Mouse (Mus musculus) forebrain, embryonic 11.5 days (tissue): ENCODE measurements around the gene Abcc4. TPM values are rescaled to one million over a fixed set of nuclear protein-coding genes. Genes with fewer than 3 reads are reported as not detected.
"Not testable (repeated sequence)": the region's sequence is repeated elsewhere in the genome, so short reads cannot be mapped to it uniquely, and the experiment has no call there.

Source experiments
- ATAC-seq: fragments of 200-750 bp; cut with Nextera tagmentation; replicated peaks from 2 replicates; pipeline ENCODE4 v1.8.0; 2017; ENCODE audit warnings: moderate TSS enrichment; ENCODE audit not compliant: low FRiP score
- DNase-seq: peaks from one replicate; pipeline ENCODE4 v3.0.0-alpha.2; 2017; ENCODE audit warnings: low spot score
- H3K27ac ChIP-seq: fragments of 300-500 bp; sonication (generic); 2 replicates; pipeline ENCODE4 v1.5.1; 2014; ENCODE audit warnings: low read depth, low read length
- H3K27me3 ChIP-seq: fragments of 300-500 bp; sonication (generic); 2 replicates; pipeline ENCODE4 v1.6.1; 2014; ENCODE audit warnings: mild to moderate bottlenecking, low read length, mixed read lengths; ENCODE audit not compliant: control insufficient read depth, insufficient read depth
- H3K36me3 ChIP-seq: fragments of 300-500 bp; sonication (generic); 2 replicates; pipeline ENCODE4 v1.6.1; 2014; ENCODE audit warnings: mild to moderate bottlenecking, low read length, moderate library complexity, mixed read lengths; ENCODE audit not compliant: control insufficient read depth, insufficient read depth
- H3K4me1 ChIP-seq: fragments of 300-500 bp; sonication (generic); replicated peaks from 2 replicates; pipeline ENCODE4 v1.6.1; 2014; ENCODE audit warnings: low read length, mixed read lengths; ENCODE audit not compliant: control insufficient read depth, insufficient read depth
- H3K4me2 ChIP-seq: fragments of 300-500 bp; sonication (generic); 2 replicates; pipeline ENCODE4 v1.6.1; 2014; ENCODE audit warnings: low read depth, mild to moderate bottlenecking, low read length, moderate library complexity, mixed read lengths; ENCODE audit not compliant: severe bottlenecking
- H3K4me3 ChIP-seq: fragments of 300-500 bp; sonication (generic); 2 replicates; pipeline ENCODE4 v1.5.1; 2014; ENCODE audit warnings: low read depth, low read length
- H3K9ac ChIP-seq: fragments of 300-500 bp; sonication (generic); 2 replicates; pipeline ENCODE4 v1.6.1; 2014; ENCODE audit warnings: low read length
- H3K9me3 ChIP-seq: fragments of 300-500 bp; sonication (generic); 2 replicates; pipeline ENCODE4 v1.6.1; 2016; ENCODE audit warnings: low read length, mixed read lengths; ENCODE audit not compliant: control insufficient read depth
- WGBS: fragments of 180-500 bp; shearing (Covaris S2); extraction: QIAGEN DNeasy Blood & Tissue Kit; methylation state at CpG from one replicate; pipeline ENCODE4 v1.1.7; 2014; 5-methylcytosine and 5-hydroxymethylcytosine counted together
- polyA plus RNA-seq: library from polyadenylated mRNA; unstranded; fragments of >200 nt; fragmentation: Nextera tagmentation; extraction: Ambion mirVana; gene quantifications from 2 replicates; pipeline ENCODE4 v1.2.1, GENCODE M21; 2014

The Abcc4 gene
- polyA plus RNA-seq, 1 experiment from 2014 or later = 4.0 TPM

- ATAC-seq (no peak), DNase-seq (no peak)
- H3K27me3 ChIP-seq = no peaks in the 10 kb centered on the region
- H3K9ac ChIP-seq = no peak overlapping the region
- no peak overlapping the region for H3K27ac ChIP-seq
- WGBS = 90% methylated on average over 20 of the region's 20 CpGs
- 0 out of 2 replicates have a peak, but pooled peaks cover 2% of the 10 kb centered on the region for H3K4me1 ChIP-seq
- no peak overlapping the region for H3K4me3 ChIP-seq
- H3K4me2 ChIP-seq = no peak overlapping the region
- no peaks in the 10 kb centered on the region for H3K9me3 ChIP-seq
- no peaks in the 10 kb centered on the region for H3K36me3 ChIP-seq
Measured at GRCm38 (mm10) chr14:118651704-118652439, 54.1 kb downstream of the Abcc4 start.

GRCm38 (mm10) chr14:118649895-118650256 is 56.1 kb downstream of the Abcc4 start:
- Histone ChIP-seq H3K36me3 (no peaks in the 10 kb centered on the region), H3K9ac (no peak overlapping the region), H3K4me3 (no peak overlapping the region), H3K4me2 (no peak overlapping the region), H3K27ac (no peak overlapping the region), H3K27me3 (no peaks in the 10 kb centered on the region), H3K9me3 (no peaks in the 10 kb centered on the region), H3K4me1 (no peaks in the 10 kb centered on the region)
- ATAC-seq = no peak
- DNase-seq = no peak
- WGBS = 92% methylated on average over 2 of the region's 2 CpGs

GRCm38 (mm10) chr14:118649199-118649894 is 56.7 kb downstream of the Abcc4 start:
- no peak for DNase-seq
- Histone ChIP-seq H3K4me2 (no peak overlapping the region), H3K9me3 (no peaks in the 10 kb centered on the region), H3K4me3 (no peak overlapping the region), H3K27me3 (no peaks in the 10 kb centered on the region), H3K27ac (no peak overlapping the region), H3K36me3 (no peaks in the 10 kb centered on the region), H3K9ac (no peak overlapping the region), H3K4me1 (no peaks in the 10 kb centered on the region)
- WGBS = 87% methylated on average over 6 of the region's 7 CpGs
- ATAC-seq = no peak

GRCm38 (mm10) chr14:118642940-118643591 is 63.0 kb downstream of the Abcc4 start:
- not testable (repeated sequence) for H3K27me3 ChIP-seq, ATAC-seq, H3K27ac ChIP-seq, DNase-seq, H3K4me2 ChIP-seq, H3K4me3 ChIP-seq, H3K9ac ChIP-seq, H3K36me3 ChIP-seq, H3K9me3 ChIP-seq, H3K4me1 ChIP-seq
- WGBS = 83% methylated on average over 11 of the region's 13 CpGs

GRCm38 (mm10) chr14:118642140-118642539 is 63.9 kb downstream of the Abcc4 start:
- Histone ChIP-seq H3K4me2 (no peak overlapping the region), H3K9me3 (no peaks in the 10 kb centered on the region), H3K27ac (no peak overlapping the region), H3K36me3 (no peaks in the 10 kb centered on the region), H3K27me3 (no peaks in the 10 kb centered on the region), H3K4me3 (no peak overlapping the region), H3K9ac (no peak overlapping the region), H3K4me1 (no peaks in the 10 kb centered on the region)
- 88% methylated on average over 8 of the region's 8 CpGs for WGBS
- DNase-seq (no peak), ATAC-seq (no peak)

GRCm38 (mm10) chr14:118638447-118639275 is 67.4 kb downstream of the Abcc4 start:
- Histone ChIP-seq H3K27me3 (no peaks in the 10 kb centered on the region), H3K4me2 (no peak overlapping the region), H3K36me3 (no peaks in the 10 kb centered on the region), H3K27ac (no peak overlapping the region), H3K9me3 (no peaks in the 10 kb centered on the region), H3K4me1 (no peaks in the 10 kb centered on the region), H3K4me3 (no peak overlapping the region), H3K9ac (no peak overlapping the region)
- ATAC-seq (no peak), DNase-seq (no peak)
- WGBS = 87% methylated on average over 25 of the region's 25 CpGs

GRCm38 (mm10) chr14:118635493-118636183 is 70.4 kb downstream of the Abcc4 start:
- no peak for DNase-seq
- H3K27ac ChIP-seq = no peak overlapping the region
- no peak for ATAC-seq
- H3K9ac ChIP-seq = no peak overlapping the region
- no peaks in the 10 kb centered on the region for H3K27me3 ChIP-seq
- 87% methylated on average over 15 of the region's 15 CpGs for WGBS
- no peaks in the 10 kb centered on the region for H3K4me1 ChIP-seq
- H3K36me3 ChIP-seq = no peaks in the 10 kb centered on the region
- H3K4me2 ChIP-seq = no peak overlapping the region
- no peak overlapping the region for H3K4me3 ChIP-seq
- H3K9me3 ChIP-seq = no peaks in the 10 kb centered on the region

- no peak overlapping the region for H3K4me3 ChIP-seq
- DNase-seq (no peak), ATAC-seq (no peak)
- no peak overlapping the region for H3K4me2 ChIP-seq
- H3K27me3 ChIP-seq = no peaks in the 10 kb centered on the region
- H3K9me3 ChIP-seq = no peaks in the 10 kb centered on the region
- H3K36me3 ChIP-seq = no peaks in the 10 kb centered on the region
- no peaks in the 10 kb centered on the region for H3K4me1 ChIP-seq
- no peak overlapping the region for H3K27ac ChIP-seq
- H3K9ac ChIP-seq = no peak overlapping the region
- 92% methylated on average over 8 of the region's 8 CpGs for WGBS
Measured at GRCm38 (mm10) chr14:118629649-118630048, 76.4 kb downstream of the Abcc4 start.
